Mouse (Mus musculus): ENCODE results near the gene Fancf. TPM values are rescaled to one million over a fixed set of nuclear protein-coding genes. Genes with fewer than 3 reads are reported as not detected.

Fancf gene
- total RNA-seq, 1 experiment from 2014 or later = 2.5 TPM

DNA sequence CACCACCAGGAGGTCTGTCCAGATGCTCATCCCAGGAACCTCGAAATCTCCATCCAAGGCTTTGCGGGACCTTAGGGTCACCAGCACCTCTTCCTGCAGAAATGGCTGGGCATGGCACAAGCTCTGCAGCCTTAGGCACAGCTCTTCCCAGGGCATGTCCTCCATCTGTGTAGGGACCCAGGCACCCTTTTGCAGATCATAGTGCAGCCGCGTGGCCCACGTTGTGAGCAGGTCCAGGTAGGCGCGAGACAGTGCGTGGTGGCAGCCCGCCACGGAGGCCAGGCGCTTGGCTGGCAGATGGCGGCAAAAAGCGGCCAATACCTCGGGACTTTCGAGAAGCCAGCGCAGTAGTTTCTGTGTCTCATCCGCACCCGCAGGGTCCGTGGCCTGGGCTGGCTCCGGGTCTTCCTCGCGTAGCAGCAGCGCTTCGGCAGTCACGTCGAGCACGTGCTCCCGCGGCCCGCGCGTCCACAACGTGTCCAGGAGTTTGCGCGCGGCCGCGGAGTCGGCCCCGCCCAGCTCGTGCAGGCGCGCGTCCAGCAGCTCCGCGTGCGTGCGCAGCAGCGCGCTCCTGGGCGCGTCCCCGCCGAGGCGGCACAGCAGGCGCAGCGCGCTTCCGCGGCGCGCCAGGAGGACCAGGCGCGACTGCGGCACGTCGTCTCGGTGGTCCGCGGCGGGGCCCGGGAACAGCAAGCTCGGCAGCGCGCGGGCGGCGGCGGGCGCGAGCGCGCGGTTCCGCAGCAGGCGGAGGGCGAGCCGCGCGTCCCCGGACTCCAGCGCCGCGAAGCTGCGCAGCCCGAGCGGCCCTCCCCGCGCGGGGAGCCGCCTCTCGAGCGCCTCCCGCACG, 594 bp downstream of the Fancf start, which contains the start of gene Gas2:
Gene Gas2 (plus strand): TSS at position 766 of the 847 bp plus-strand sequence.
- peak; percentile 62; the same call in 1 of the 2 replicates for ATAC-seq (replicated peaks; ENCODE audit: insufficient number of reproducible peaks, low FRiP score, low TSS enrichment, poor library complexity, severe bottlenecking)

DNA sequence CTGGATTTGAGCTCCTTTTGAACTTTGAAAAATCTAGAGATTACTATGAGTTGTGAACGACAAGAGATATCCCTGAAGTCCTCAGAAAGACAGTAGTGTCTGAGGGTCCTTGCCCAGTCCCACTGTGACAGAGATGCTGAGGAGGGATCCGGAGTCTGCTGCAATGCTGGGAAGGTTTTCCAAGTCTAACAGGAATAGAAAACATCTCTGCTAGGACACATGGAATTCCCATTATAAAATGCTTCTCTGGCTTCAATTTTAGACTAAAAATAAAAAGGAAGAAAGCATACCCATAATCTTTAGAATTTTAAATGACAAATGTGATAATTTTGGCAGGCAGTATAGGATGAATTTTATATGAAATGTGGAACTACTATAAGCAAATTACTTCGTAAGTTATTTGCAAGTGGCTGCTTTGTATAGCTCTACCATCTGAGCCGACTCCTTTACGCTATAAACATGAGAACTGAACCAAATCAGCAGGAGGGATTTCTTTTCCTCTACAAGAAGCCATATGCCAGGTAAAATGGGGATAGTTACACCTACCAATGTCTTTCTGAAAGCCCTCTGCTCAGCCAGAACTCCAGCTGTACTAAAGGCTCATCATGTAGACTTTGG, 10.1 kb downstream of the Fancf start:
- ATAC-seq (replicated peaks; ENCODE audit: insufficient number of reproducible peaks, low FRiP score, low TSS enrichment, poor library complexity, severe bottlenecking) = no peak

DNA sequence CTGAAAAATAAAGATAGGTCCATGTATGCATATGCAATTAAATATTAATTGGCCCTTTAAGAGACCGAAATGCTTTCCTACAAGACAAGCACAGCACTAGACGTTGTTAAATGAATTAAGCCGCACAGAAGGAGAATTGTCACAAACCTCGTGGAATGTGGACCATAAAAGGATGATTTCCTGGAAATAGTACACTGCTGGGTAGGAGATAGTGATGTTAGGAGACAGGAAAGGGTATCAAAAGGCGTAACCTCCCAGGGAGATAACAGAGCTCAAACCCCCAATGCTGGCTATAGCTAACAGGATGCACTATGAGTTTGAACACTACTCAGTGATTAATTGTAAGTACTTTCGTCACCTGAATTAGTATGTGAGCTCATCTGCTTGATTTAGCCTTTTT, 11.2 kb downstream of the Fancf start:
- no peak for ATAC-seq (replicated peaks; ENCODE audit: insufficient number of reproducible peaks, low FRiP score, low TSS enrichment, poor library complexity, severe bottlenecking)

DNA sequence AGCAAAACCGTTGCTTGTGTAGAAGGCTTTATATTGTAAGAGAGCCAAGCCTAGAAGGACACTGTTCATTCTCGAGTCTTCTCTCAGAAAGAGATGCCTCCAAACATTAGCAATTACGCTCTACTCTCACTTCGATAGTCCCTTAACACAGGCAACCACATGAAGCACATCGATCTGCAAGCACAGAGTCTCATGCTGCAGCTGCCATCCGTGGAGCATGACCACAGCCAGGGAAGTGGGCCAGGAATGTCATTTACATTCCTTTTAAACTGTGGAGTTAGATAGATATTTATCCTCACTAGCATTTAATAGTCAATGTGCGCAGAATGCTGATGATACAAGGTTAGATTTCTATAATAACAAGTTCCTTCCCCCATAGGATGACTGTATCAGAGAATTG, 21.6 kb downstream of the Fancf start:
- no peak for ATAC-seq (replicated peaks; ENCODE audit: insufficient number of reproducible peaks, low FRiP score, low TSS enrichment, poor library complexity, severe bottlenecking)

DNA sequence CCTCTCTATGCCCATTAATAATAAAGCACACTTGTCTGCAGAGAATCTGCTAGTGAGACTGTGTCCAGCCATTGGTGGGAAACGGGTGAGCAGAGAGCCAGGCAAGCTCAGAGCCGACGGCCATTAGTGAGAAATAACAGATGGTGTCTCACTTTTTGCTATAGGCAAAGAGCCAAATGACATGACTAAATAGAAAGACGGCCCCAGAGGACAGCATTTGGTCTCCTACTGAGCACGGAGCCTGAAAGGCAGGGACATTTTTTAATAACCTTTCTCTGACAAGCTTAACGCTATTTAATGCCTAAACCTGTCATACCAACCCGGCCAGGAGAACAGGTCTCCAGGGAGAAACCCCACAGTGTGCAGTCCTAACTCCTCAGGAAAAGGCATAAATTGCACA, 30.1 kb downstream of the Fancf start:
- no peak for ATAC-seq (replicated peaks; ENCODE audit: insufficient number of reproducible peaks, low FRiP score, low TSS enrichment, poor library complexity, severe bottlenecking)

DNA sequence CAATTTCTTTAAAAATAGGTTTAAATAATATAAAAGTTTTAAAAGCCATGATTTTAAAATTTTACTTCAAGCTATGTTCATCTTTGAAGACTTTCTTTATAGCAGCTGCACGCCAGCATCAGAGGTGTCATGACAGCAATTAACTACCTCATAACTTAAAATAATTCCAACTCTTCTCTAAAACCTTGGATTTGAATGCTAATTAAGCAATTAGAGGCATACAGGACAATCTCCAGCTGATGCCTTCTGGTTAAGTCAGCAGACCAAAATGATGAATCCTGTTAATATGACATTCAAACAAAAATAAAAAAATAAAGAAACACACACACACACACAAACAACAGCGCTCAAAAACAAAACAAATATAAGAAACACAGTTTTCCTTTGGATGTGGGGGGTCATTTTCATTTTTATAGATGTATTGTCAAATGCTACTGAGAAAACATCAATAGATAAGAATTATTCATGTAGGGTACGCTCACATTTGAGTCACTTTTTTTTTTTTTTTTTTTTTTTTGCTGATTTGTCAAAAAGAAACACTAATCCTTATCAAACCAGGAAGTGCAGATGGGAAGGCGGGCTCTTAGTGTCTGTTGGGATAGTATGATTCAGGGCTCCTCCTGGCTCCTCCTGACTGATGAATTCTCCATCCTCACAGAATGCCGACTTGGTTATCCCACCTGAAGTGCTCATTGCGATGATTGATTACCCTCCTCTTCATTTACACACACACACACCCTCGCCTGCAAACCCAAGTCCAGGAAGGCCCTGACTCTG, 38.3 kb downstream of the Fancf start:
- no peak for ATAC-seq (replicated peaks; ENCODE audit: insufficient number of reproducible peaks, low FRiP score, low TSS enrichment, poor library complexity, severe bottlenecking)

DNA sequence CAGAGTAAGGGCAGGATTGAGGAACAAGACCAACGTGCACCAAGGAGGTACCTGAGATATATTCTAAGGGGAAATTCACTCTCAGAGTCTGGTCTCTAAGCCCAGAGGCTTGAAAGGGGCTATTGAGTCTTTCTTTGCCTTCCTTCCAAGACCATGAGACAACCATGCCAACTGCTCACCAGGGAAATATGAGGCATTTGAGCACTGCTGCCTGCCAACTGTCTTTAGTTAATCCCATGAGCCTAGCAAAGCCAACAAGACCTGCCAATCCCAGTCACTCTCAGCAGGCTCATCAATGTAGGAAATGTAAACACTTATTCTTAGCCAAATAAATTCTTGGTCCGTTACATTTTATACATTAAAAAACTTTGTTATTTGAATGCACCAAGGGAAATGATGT, 40.6 kb downstream of the Fancf start:
- ATAC-seq (replicated peaks; ENCODE audit: insufficient number of reproducible peaks, low FRiP score, low TSS enrichment, poor library complexity, severe bottlenecking) = no peak

DNA sequence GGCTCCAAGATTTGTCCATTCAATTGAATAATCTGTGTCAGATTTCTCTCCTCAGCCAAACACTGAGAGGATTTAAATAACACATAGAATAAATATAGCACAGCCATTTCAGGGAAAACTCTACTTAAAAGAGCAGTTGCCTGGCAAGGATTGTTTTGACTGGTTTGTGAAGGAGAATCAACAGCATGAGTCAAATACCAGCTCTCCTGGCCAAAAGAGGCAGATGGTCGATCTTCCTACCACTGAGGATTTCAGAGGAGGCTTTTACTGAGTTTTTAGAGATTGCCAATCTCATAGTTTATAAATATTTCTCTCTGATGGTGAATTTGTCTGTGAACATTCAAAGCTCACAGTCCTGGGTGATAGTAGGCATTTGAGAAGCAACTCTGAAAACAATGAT, 42.2 kb downstream of the Fancf start:
- ATAC-seq (replicated peaks; ENCODE audit: insufficient number of reproducible peaks, low FRiP score, low TSS enrichment, poor library complexity, severe bottlenecking) = no peak

DNA sequence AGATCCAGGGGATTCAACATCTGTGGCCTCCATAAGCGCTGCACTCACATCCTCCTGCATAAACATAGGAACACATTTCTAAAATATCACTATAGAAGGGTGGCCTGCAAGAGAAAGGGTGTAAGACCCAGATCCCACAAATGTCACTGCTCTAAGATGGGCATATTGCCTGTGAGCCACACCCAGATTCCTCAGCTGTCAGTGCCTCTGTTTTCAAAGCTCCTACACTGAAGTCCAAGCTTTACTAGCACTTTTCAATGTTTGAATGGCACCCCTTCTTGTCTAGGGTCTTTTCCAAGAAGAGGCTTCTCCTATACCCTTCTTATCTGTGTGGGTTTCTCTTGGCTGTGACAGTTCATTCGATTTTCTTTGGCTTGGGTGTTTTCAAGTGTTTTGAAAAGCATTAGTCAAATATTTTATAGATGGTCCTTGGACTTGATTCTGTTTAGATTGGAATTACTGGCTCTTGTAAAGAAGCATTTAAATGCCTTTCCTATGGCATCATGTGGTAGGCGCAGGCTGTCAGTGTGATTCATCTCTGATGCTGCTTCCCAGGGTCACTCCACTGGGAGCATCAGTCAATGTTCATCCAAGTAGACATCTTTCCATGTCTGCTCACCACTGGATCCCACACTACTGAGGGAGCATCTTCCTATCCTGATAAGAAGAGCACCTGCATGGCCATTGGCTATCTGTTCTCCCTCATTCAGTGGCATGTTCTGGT, 43.7 kb downstream of the Fancf start:
- ATAC-seq (replicated peaks; ENCODE audit: insufficient number of reproducible peaks, low FRiP score, low TSS enrichment, poor library complexity, severe bottlenecking) = no peak

DNA sequence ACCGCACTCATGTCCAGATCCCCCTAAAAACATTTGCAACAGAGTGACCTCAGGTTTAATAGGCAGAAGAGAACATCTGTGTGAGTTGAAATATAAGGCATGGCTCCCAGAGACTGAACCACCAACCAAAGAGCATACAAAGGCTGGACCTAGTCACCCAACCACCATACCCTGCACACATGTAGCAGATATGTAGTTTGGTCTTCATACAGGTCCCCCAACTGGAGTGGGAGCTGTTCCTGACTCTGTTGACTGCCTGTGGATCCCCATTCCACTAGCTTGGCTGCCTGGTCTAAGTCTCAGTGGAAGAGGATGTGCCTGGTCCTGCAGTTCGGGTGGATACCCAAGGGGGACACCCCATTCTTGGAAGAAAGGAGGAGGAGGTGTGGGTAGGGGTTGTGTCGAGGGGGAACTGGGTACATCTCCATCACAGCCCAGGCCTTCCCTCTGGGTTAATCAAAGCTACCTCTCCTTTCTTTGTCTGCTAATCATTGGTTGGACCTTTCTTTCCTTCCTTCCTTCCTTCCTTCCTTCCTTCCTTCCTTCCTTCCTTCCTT, 45.7 kb downstream of the Fancf start:
- ATAC-seq (replicated peaks; ENCODE audit: insufficient number of reproducible peaks, low FRiP score, low TSS enrichment, poor library complexity, severe bottlenecking) = no peak

DNA sequence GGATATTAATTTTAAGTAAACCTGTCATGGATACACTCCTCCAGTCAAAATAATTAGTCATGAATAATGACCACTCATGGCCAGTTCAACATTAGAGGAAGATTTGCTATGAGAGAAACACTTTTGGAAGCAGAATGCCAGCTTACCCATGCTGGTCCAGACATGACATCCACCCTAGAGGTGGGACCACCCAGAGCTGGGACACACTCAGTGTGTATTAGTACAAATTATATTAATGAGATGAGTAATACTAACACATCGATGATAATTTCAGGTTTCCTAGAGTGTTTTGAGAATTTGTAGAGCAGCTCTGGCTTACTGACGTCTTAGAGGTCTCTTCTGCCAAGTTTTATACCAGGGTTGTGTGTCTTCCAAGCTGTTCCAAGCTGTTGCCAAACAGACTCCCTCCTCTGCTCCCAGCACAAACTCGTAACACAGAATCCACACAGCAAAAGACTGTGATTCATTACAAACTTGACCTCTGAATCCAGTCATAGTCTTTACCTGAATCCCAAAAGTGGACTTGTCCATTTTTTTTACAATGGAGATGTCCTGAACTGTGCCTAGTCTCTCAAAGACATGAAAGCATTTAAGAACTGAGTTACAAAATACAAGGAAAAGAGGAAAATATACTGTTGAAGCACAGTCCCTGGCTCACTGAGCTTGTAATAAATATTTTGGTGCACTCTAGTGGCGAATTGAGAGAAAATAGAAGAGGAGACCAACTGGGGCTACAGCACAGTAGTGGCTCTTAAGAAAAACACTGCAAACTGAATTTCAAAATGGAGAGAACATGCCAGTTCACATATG, 46.4 kb downstream of the Fancf start:
- ATAC-seq (replicated peaks; ENCODE audit: insufficient number of reproducible peaks, low FRiP score, low TSS enrichment, poor library complexity, severe bottlenecking) = no peak

Other genes starting within 250 kb of the Fancf start
- gene Slc17a6, start 240.3 kb downstream of the Fancf start, total RNA-seq (2017) = not detected in 3 replicates
- 1.9 to 18.8 TPM (median 3.1 TPM) in 3 replicates for gene Gas2, start 252 bp downstream of the Fancf start, total RNA-seq (2017)
- gene Svip, start 143.8 kb upstream of the Fancf start, total RNA-seq (2017) = 1.8 to 5.0 TPM (median 2.6 TPM) in 3 replicates
- not detected in 3 replicates for gene 1700015G11Rik, start 153.5 kb upstream of the Fancf start, total RNA-seq (2017)

All from monocyte, adult 5-6 weeks (primary cell).